Mouse (Mus musculus): ENCODE results near the gene Fgfr2. TPM values are rescaled to one million over a fixed set of nuclear protein-coding genes. Genes with fewer than 3 reads are reported as not detected.
A peak's percentile ranks its signal among the peaks of the same experiment; 100 is the strongest.

Fgfr2 gene
- total RNA-seq, 2 experiments from 2014 or later: 35.8 to 40.8 TPM

GRCm38 (mm10) chr7:132738844-132739243 is 384.3 kb downstream of the Fgfr2 start:
- DNase-seq: no peak
- intact Hi-C loops (cut with DNase I): no loop called here

- intact Hi-C loops (cut with DNase I): no loop called here
- peak; percentile 70 for DNase-seq
Observed at GRCm38 (mm10) chr7:132736099-132736862, 386.9 kb downstream of the Fgfr2 start.

GRCm38 (mm10) chr7:132735145-132735544 is 388.0 kb downstream of the Fgfr2 start:
- intact Hi-C loops (cut with DNase I): no loop called here
- DNase-seq: no peak

- DNase-seq: no peak
- intact Hi-C loops (cut with DNase I): no loop called here
Observed at GRCm38 (mm10) chr7:132734222-132734621, 388.9 kb downstream of the Fgfr2 start.

- DNase-seq: no peak
- intact Hi-C loops (cut with DNase I): no loop called here
Observed at GRCm38 (mm10) chr7:132733521-132733920, 389.6 kb downstream of the Fgfr2 start.

GRCm38 (mm10) chr7:132732136-132732789 is 390.9 kb downstream of the Fgfr2 start:
- intact Hi-C loops (cut with DNase I): no loop called here
- DNase-seq: no peak

- no peak for DNase-seq
- intact Hi-C loops (cut with DNase I): no loop called here
Observed at GRCm38 (mm10) chr7:132731558-132731957, 391.6 kb downstream of the Fgfr2 start.

- intact Hi-C loops (cut with DNase I): no loop called here
- peak; percentile 68 for DNase-seq
Observed at GRCm38 (mm10) chr7:132730510-132730909, 392.6 kb downstream of the Fgfr2 start.

GRCm38 (mm10) chr7:132729093-132729831 is 393.9 kb downstream of the Fgfr2 start:
- intact Hi-C loops (cut with DNase I): no loop called here
- no peak for DNase-seq

- intact Hi-C loops (cut with DNase I): no loop called here
Observed at GRCm38 (mm10) chr7:132726106-132726861, 396.9 kb downstream of the Fgfr2 start.

GRCm38 (mm10) chr7:132724501-132725062 is 398.6 kb downstream of the Fgfr2 start:
- intact Hi-C loops (cut with DNase I): no loop called here

More at GRCm38 (mm10) chr7:132726106-132726861, 396.9 kb downstream of the Fgfr2 start:
- DNase-seq: no peak

GRCm38 (mm10) chr7:132723906-132724305 is 399.2 kb downstream of the Fgfr2 start:
- intact Hi-C loops (cut with DNase I): no loop called here
- peak; percentile 94 for DNase-seq

More at GRCm38 (mm10) chr7:132724501-132725062, 398.6 kb downstream of the Fgfr2 start:
- no peak for DNase-seq

- intact Hi-C loops (cut with DNase I): no loop called here
Observed at GRCm38 (mm10) chr7:132722401-132723370, 400.5 kb downstream of the Fgfr2 start.

GRCm38 (mm10) chr7:132720562-132720961 is 402.6 kb downstream of the Fgfr2 start:
- intact Hi-C loops (cut with DNase I): no loop called here
- DNase-seq: peak; percentile 91

More at GRCm38 (mm10) chr7:132722401-132723370, 400.5 kb downstream of the Fgfr2 start:
- no peak for DNase-seq

- no peak for DNase-seq
- intact Hi-C loops (cut with DNase I): no loop called here
Observed at GRCm38 (mm10) chr7:132719570-132719969, 403.6 kb downstream of the Fgfr2 start.

- no peak for DNase-seq
- intact Hi-C loops (cut with DNase I): no loop called here
Observed at GRCm38 (mm10) chr7:132715259-132715658, 407.9 kb downstream of the Fgfr2 start.

- intact Hi-C loops (cut with DNase I): no loop called here
Observed at GRCm38 (mm10) chr7:132714236-132714923, 408.8 kb downstream of the Fgfr2 start.

GRCm38 (mm10) chr7:132713483-132714126 is 409.5 kb downstream of the Fgfr2 start:
- intact Hi-C loops (cut with DNase I): no loop called here
- no peak for DNase-seq

More at GRCm38 (mm10) chr7:132714236-132714923, 408.8 kb downstream of the Fgfr2 start:
- no peak for DNase-seq

All from left cerebral cortex, postnatal 4 days (tissue).